Mouse (Mus musculus) left cerebral cortex, adult 18-20 months (tissue): Measurements from ENCODE around the gene Ntm. TPM values are rescaled to one million over a fixed set of nuclear protein-coding genes. Genes with fewer than 3 reads are reported as not detected.
A peak's percentile ranks its signal among the peaks of the same experiment; 100 is the strongest.

Source experiments
- DNase-seq, 2 experiments: peaks; one replicate each; pipeline ENCODE4 v3.0.0; 2021 to 2022; ENCODE audit warnings: low spot score in 2 of 2, mixed read lengths in 1 of 2
- total RNA-seq, 2 experiments: library from RNA; stranded (reverse); gene quantifications; 2 replicates each; pipeline ENCODE4 v1.2.3; 2021

Gene Ntm
- total RNA-seq, 2 experiments from 2014 or later: 250 to 265 TPM

DNA sequence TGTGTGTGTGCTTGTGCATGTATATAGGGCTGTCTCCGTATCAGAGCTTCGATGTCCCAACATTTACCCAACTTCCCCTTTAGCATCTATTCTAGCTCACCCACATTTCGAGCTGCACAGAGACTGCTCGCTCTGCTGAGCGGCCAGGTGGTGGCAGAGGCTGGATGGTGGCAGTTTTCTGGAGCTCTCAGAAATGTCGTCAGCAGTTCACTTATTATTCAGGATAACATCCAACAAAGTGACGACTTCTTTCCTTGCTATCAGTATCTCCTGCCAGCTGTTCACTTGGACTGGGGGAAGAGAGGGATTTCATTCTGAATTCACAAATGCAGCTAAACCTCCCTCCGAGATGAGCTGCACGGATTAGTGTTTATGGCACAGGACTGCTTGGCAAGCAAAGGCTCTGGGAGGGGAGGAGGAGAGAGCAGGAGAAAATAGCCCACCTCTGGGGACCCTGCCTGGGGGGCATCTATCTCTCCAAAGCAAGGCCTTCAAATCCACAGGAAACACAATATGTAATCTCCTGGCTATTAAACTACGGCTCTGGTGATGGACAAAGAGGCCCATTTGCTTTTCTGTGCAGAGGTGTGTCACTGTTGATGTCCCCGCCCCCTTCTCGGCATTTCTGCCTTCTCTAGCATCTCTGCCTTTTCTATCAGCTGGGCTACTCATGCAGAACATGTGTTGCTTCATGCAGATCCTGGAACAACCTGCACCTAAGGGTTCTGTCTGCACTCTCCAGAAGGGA is 159.8 kb downstream of the Ntm start:
- DNase-seq: peak; percentile 48 to 70

DNA sequence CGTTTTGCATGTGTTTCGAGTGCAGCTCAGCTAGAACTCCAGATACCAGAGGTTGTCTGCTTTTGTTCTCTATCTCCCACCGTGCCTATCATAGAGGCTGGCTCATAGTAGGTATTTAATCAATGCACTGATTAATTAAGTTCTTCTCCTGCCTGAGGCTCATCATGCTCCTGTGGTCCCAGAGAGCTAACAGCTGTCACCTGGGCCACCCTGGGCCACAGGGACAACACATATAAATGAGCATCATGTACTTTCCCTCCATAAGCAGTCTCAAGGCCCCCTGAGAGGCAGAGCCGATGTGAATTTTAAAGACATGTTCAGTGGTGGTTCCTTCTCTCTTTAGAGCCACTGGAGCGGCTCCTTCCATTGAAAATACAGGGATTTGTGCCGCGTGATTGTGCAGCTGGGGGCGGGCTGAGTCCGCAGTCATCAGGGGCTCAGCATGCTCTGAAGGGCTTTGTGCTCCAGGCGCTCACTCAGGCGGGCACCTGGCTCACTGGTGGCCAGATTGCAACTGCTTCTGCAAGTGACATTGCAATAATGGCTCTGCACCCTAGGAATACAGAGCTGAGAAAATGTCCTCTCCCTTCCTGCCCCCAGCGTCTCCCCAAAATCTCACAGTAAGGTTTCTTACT is 160.8 kb downstream of the Ntm start:
- peak in 1 of 2 experiments; percentile 26 for DNase-seq

DNA sequence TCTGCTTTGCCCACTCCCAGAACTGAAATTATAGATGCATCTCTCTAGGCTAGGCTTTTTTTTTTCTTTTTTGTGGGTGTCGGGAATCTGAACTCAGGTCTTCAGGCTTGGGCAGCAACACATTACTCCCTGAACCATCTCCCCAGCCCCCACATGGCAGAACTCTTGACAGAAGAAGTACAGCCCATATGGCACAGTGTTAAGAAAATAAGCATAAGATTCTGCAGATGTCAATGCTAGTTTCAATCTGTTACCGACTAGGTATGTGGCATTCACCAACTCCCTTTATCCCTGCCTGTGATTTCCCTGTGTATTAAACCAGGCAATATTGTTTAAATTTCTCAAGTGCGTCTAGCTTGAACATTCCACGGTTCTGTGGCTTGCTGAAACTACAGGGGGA is 166.7 kb downstream of the Ntm start:
- DNase-seq: no peak

DNA sequence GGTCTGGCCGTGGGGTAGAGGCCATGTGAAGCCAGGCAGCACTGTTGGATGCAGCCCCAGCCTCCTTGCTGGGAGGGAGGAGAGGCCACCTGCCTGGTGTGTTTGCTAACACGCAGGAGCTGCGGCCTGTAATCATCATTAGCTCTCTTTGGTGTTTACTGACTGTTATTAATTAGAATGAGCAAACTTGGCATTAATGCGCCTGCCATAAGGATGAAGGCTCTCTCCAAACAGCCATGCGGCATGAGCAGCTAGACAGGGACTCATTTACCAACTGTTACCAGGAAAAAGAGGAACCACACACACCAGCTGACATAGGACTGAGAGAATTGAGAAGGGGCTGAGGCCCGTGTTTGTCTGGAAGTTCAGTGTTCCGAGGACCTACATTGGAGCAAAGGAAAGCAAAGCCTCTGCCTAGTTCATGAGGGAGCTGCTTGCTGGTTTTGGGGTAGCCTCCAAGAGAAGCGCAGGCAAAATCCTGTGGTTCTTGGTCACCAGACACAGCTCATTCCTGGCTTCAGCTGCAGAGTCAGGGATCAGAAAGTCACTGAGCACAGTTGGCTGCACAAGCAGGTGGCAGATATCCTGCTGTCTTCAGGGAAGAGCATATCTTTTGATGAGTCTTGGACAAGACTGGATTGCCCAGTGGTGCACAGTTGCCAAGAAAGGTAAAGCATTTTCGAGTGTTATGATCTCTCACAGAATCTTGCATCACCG is 171.6 kb downstream of the Ntm start:
- DNase-seq: no peak

DNA sequence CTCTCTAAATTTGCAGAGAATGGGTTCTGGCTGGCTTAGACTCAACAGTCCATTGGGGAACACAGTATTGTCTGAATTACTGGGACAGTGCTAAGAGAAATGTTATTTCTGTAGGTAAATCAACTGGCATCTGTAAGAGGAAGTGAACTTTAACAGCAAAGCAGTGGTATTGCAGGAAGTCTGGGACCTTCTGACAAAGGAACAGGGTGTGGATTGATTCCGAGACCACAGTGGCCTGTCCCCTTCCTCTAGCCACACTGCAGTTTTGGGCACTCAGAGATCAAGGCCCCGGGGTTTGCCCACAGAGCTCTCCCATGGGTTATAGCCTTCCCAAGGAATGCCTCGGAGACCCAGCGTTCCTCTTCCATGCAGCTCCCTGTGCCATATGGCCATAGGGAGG is 172.9 kb downstream of the Ntm start:
- DNase-seq: no peak

DNA sequence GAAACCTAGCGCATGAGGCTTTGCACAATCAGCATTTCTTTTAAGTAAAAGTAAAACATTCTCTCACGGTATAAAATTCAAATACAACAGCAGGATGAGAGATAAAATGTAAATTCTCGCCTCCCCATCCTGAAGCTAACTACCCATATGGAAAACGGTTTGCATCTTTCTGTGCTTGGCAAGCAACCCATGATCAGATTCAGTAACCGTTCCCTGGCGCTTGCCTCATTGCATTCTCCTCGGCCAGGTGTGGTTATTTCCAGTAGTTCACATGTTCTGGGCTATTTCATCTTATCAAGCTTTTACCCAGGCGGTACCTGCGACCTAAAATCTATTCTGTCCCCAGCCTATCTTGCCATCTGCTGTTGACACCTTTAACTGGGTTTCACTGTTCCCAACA is 174.1 kb downstream of the Ntm start:
- no peak for DNase-seq

DNA sequence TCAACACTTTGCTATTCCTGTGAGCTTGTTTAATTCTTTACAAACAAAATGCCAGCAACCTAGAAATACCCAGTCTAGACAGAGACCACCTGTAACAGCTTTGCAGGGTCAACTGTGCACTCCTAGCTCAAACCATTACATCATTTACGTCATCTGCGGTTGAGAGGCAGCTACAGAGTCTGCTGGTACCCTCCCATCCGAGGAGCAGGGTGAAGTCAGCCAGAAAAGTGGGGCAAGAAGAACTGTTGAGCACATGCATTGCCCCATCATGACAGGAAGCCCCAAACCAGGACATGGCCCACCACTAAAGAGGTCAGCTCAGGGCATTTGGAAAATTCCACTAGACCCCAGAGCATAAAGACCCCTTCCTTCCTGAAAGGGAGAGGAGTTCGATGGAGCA is 175.5 kb downstream of the Ntm start:
- no peak for DNase-seq

DNA sequence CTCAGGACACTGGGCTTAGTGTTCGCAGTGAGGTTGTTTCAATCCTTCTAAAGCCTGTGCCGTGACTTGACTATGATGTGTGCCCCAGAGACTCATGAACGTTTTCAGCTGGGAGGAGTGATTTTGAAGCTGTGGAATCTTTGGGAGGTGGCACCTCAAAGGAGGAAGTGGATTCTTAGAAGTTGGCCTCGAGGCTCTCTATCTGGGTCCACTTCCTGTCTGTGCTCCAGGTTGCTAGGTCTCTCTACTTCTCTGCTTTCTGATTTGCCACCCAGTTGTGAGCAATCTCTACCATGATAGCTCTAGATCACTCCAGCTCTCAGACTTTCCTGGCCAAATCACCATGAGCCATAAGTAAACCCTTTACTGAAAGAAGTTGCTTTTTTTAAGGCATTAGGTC is 180.2 kb downstream of the Ntm start:
- no peak for DNase-seq

DNA sequence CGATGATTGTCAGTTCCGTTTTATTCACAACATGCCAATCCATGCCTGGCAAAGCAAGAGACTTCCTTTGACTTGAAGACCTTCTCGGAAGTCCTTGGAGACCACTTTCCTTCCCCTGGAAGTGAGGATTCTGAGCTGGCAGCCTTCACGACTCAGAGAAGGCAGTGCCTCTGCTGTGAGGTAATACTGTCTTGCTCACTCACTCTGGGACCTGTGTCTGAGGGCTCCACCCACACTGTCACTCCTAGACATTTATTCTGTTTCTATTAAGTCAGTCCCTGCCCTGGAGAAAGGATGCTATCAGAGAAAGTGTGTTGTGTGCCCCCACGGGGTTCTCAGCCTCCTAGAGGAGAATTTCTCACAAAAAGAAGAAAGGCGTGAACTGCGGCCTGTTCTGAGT is 183.2 kb downstream of the Ntm start:
- DNase-seq: no peak

DNA sequence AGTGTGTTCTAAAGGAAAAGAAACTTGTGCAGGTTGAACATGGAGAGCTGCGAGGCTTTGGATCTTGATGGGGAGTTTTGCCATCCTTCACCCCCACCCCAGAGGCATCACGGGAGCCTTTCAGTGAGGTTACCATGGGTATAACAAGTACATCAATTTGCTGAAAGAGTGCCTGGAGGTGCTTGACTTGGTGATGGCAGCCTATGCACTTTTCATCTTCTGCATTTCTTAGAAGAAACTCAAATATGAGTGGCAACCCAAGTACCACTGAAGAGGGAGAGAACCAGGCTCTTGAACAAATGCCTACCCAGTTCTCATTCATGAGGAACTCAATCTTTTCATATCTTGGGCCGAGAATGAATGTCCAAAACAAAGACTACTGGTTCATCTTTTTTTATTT is 186.0 kb downstream of the Ntm start:
- DNase-seq: no peak

DNA sequence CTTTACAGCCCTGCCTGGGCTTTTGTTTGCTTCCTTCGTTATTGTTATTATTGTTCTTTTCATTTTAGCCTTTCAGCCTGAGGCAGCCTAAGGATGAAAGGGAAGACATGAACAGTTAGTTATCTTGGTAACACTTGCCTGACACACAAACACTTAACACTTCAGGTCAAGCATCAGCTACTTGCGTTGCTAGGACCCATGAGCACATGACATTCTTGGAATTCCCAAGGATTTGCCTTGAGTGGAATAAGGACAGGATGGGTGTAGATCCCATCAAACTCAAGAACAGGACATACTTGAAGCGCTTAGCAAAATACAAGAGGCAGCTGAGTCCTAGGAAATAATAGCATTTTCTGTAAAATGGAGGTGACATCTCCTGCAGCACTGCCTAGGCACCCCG is 186.4 kb downstream of the Ntm start:
- no peak for DNase-seq

DNA sequence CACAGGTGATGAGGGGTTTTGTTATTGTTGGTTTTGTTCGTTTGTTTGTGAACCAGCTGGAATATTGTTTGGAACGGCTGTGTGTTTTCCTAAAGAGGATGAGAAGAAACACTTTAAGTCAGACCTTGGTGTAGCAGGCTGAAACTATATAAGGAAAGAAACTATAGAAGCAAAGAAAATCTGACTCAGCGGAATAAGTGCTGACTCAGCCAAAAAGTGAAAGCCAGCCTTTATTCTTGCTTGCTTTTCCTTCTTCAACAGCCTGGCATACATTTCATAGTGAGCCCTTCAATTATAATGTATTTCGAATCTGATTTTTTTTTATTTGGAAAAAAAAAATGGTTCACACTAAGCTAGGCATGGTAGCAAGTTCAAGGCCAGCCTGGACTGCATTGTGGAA is 186.9 kb downstream of the Ntm start:
- no peak for DNase-seq

DNA sequence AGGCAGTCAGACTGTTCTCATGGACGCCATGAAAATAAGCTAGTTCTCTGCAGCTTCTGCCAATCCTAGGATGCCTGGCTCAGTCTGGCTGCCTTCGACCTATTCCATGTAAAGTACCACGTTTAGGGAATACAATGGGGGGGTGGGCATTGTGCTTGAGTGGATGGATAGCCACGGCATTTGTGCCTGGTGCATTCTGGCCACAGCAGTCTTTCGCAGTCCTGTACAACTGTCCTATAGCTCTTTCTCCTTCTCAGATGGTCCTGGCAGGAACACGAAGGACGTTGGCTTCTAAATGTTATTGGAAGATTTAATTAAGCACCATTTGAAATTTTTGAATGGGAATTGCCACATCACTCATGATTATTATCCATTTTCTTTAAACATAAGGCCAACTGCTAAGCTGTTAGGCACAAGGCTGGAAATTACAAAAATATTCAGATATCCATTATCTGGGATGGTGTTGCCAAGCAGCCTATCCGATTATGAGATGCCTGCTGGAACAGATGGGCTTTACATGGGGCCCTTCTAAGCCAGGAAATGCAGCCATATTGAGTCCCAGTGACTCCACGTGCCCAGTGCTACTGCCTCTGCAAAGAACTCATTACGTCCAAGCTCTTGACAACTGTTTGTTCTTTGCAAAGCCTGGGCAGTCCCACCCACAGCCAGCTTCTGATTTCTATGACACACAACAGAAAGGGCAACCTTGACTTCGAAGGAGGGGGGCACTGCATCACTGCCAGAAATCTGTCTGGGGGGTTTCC is 190.1 kb downstream of the Ntm start:
- no peak for DNase-seq

DNA sequence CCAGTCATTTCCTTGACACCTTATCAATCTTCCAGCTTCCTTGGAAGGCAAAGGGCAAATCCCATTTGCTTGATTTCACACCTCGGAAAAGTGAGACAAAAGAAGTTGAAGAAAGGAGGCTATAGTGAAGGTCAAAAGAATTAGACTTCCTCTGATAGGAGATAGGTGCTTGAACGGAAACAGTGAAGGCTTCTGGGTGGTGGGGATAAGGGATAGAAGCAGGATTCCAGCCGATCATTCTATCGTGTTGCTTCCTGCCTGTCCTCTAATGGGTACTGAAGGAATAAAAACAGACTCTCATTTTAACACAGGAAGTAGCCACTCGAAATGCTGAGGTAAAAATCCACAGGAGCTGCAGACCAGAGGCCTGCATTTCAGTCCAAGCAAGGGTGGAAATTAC is 191.1 kb downstream of the Ntm start:
- DNase-seq: no peak

DNA sequence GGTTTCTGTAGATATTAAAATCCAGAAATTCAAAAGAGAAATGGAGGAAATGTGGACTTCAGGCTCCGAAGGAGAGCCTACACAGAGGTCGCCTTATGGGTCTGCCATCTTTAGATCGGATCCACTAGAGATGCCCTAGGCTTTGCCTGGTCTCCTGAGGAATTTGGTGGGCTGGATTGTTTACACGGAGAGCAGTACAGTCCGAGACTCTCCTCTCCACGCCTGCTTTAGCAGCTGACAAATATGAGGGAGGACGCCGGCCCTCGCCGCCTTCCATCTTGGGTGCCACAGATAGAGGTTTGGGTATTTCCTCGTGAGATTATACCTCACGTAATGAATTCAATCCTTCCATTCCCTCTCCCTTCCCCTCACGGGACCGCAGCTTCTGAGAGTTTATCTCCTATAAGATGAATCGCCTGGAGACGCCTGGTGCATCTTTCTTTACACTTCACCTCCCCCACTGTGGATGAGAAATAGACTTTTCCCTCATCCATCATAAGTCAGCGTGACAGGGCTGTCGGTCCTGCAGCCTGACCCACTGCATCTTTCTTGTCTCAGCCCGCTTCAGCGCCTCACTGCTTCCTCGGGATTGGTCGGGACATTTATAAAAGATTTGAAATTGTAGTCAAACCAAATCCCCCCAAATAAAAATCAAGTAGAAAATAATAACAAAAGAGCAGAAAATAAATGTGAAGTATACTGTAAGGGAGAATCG is 191.7 kb downstream of the Ntm start:
- DNase-seq: no peak

DNA sequence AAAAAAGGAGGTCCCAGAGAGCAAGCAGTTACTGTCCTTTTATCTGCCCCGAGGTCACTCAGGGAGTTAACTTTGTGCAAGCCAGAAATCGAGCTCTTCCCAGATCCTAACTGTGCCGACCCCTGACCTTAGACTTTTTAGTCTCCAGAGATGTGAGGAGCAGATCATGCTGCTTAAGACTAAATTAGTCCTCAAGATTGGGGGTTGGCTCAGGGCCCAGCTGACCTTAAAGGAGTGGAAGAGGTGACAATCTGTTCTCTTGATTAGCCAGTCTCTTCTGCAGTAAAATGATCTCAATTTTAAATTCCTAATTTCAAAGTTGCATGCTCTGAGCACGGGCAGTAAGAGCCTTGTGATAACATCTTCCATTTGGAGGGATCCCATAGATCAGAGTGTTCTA is 193.6 kb downstream of the Ntm start:
- no peak for DNase-seq

DNA sequence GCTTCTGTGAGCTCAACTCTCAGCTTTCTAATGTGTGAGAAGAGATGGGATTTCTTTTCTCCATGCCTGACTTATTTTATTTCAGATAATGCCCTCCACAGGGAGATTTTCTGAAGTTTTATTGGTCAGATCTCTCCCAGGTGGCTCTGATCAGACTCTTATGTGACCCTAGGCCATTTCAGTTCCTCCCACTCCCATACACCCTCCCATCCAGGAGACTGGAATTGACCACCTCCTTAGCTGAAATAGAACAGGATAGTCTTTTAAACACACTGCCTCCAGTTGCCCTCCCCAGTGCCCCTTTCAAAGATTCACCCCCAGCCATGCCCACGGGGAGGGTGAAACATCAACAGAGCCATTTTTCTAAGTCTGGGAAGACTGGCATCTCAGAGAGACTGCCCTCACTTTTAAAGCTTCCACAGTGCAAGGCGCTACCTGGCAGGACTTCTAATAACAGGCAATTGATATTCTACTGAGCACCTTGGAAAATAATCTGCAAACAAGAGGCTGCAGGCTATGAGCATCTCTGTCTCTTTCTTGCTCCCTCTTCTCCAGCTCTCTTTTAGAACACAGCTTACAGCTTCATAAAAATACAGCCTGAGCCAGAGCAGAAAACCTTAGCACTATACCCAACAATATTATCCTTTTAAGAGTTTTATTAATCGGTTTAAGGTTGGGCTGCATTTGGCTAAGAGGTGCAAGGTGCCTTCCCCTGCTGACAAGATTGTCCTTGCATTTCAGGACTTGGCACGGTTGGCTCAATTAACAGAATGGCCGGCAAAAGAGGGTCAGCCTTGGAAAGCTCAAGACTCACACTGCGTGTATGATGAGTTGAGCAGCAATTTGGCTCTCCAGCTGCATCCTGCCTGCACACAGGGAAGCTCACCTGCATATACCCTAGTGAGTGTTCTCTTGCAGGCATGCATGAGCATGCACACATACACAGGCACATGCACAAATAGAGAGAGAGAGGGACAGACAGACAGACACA is 196.7 kb downstream of the Ntm start:
- DNase-seq: no peak

DNA sequence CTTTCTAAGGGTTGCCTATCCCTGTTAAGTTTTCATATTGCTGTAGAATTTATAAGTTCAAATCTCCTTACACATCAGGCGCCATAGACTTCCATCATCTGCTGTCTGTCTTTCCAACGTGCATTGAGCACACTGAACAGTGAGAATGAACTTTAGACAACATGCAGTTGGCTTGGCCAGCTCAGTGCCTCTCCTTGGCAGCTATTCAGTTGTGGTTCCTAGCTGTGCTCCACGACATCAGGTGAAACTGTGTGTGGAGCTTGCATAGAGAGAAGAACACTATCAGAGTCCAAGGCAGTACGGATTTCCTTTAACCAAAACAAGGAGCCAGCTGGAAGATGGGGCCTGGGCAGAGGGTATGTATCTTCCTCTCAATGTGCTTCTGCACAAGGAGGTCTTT is 199.6 kb downstream of the Ntm start:
- no peak for DNase-seq

DNA sequence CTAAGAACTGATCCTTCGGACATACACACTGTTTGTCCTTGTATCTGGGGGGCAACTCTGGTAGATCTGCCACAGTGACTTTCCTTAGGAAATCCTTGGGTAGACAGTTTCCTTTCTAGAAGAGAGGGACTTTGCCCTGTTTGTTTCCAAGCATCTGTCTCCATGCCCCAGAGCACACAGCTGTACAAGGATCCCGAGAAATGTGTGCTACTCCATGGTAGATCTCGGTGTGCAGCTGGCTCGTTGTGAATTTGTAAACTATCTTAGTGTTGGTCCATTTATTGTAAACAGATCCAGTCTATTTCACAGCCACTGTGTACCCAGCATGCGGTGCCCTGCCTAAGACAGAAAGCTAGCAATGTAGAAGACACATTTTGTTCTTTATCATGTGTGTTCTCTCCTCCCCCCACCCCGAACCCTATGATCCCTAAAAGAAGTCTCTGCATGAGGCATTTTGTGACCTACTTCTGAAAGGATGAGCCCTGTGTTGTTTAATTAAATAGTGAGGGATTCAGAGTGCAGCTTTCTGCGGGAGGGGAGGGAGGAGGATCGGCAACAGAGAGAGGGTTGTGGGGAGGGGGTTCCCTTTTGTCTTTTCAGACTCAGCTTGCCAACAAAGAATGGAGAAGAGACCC is 200.9 kb downstream of the Ntm start:
- no peak for DNase-seq
